Mouse (Mus musculus): Measurements from ENCODE around the gene Stt3b. TPM values are rescaled to one million over a fixed set of nuclear protein-coding genes. Genes with fewer than 3 reads are reported as not detected.
"Not testable (repeated sequence)": the region's sequence is repeated elsewhere in the genome, so short reads cannot be mapped to it uniquely, and the experiment has no call there.

Stt3b gene
- polyA plus RNA-seq, 1 experiment from 2014 or later = 118 TPM

DNA sequence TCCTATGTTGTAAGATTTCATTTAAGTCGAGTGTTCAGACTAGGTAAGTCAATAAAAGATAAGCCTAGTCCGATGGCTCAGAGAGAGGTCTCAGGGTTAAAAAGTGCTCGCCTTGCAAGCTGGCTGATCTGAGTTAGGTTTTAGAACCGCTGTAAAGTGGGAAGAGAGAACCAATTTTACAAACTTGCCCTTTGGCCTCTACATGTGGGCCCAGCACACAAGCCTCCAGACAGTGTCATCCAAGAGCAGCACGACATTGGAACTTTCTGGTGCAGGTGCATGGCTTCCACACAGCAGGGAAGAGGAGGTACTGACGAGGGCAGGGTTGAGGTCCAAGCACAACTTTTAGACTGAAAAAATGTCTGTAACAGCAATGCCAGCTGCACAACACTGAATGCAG lies 35.4 kb downstream of the Stt3b start:
- DNase-seq (ENCODE audit: low spot score) = no peak
- no peak overlapping the region for H3K4me3 ChIP-seq (ENCODE audit: low read depth, low read length)
- no peak overlapping the region for H3K27ac ChIP-seq (replicated peaks; ENCODE audit: low read depth, low read length)
- no peaks in the 10 kb centered on the region for H3K9me3 ChIP-seq (replicated peaks; ENCODE audit: control insufficient read depth, low read length)
- no peak overlapping the region for H3K4me2 ChIP-seq (ENCODE audit: low read depth, low read length)
- H3K27me3 ChIP-seq (ENCODE audit: control insufficient read depth, insufficient read depth, low read length) = no peaks in the 10 kb centered on the region
- no peak overlapping the region for H3K9ac ChIP-seq (replicated peaks; ENCODE audit: low read length)
- H3K4me1 ChIP-seq (ENCODE audit: control insufficient read depth, insufficient read depth, low read length) = no peaks in the 10 kb centered on the region
- 89% methylated on average over 6 of the region's 6 CpGs for WGBS
- no peak for ATAC-seq (replicated peaks; ENCODE audit: insufficient number of reproducible peaks, low FRiP score, low TSS enrichment, low read depth)
- H3K36me3 ChIP-seq (replicated peaks; ENCODE audit: control insufficient read depth, insufficient read depth, low read depth, low read length) = peaks cover 3% of the 10 kb centered on the region; the same call in 1 of the 2 replicates

- no peaks in the 10 kb centered on the region for H3K27me3 ChIP-seq (ENCODE audit: control insufficient read depth, insufficient read depth, low read length)
- no peak overlapping the region for H3K4me3 ChIP-seq (ENCODE audit: low read depth, low read length)
- no peak overlapping the region for H3K4me2 ChIP-seq (ENCODE audit: low read depth, low read length)
- H3K9ac ChIP-seq (replicated peaks; ENCODE audit: low read length) = no peak overlapping the region
- ATAC-seq (replicated peaks; ENCODE audit: insufficient number of reproducible peaks, low FRiP score, low TSS enrichment, low read depth) (no peak), DNase-seq (ENCODE audit: low spot score) (no peak)
- no peaks in the 10 kb centered on the region for H3K4me1 ChIP-seq (ENCODE audit: control insufficient read depth, insufficient read depth, low read length)
- no peaks in the 10 kb centered on the region for H3K9me3 ChIP-seq (replicated peaks; ENCODE audit: control insufficient read depth, low read length)
- H3K27ac ChIP-seq (replicated peaks; ENCODE audit: low read depth, low read length) = no peak overlapping the region
- peaks cover 3% of the 10 kb centered on the region; the same call in 1 of the 2 replicates for H3K36me3 ChIP-seq (replicated peaks; ENCODE audit: control insufficient read depth, insufficient read depth, low read depth, low read length)
- WGBS = 93% methylated on average over 7 of the region's 7 CpGs
These were observed 37.0 kb downstream of the Stt3b start for GRCm38 (mm10) chr9:115273095-115273649.

- WGBS = 94% methylated on average over 2 of the region's 5 CpGs
- not testable (repeated sequence) for DNase-seq (ENCODE audit: low spot score); H3K27ac ChIP-seq (replicated peaks; ENCODE audit: low read depth, low read length); H3K9ac ChIP-seq (replicated peaks; ENCODE audit: low read length); H3K9me3 ChIP-seq (replicated peaks; ENCODE audit: control insufficient read depth, low read length); H3K4me1 ChIP-seq (ENCODE audit: control insufficient read depth, insufficient read depth, low read length); H3K36me3 ChIP-seq (replicated peaks; ENCODE audit: control insufficient read depth, insufficient read depth, low read depth, low read length); H3K27me3 ChIP-seq (ENCODE audit: control insufficient read depth, insufficient read depth, low read length); H3K4me3 ChIP-seq (ENCODE audit: low read depth, low read length); H3K4me2 ChIP-seq (ENCODE audit: low read depth, low read length); ATAC-seq (replicated peaks; ENCODE audit: insufficient number of reproducible peaks, low FRiP score, low TSS enrichment, low read depth)
These were observed 37.8 kb downstream of the Stt3b start for GRCm38 (mm10) chr9:115272451-115272850.

GRCm38 (mm10) chr9:115271556-115271955 lies 38.7 kb downstream of the Stt3b start:
- no peaks in the 10 kb centered on the region for H3K27me3 ChIP-seq (ENCODE audit: control insufficient read depth, insufficient read depth, low read length)
- no peak overlapping the region for H3K4me3 ChIP-seq (ENCODE audit: low read depth, low read length)
- H3K4me1 ChIP-seq (ENCODE audit: control insufficient read depth, insufficient read depth, low read length) = no peaks in the 10 kb centered on the region
- H3K27ac ChIP-seq (replicated peaks; ENCODE audit: low read depth, low read length) = no peak overlapping the region
- H3K4me2 ChIP-seq (ENCODE audit: low read depth, low read length) = no peak overlapping the region
- WGBS = 91% methylated on average over 3 of the region's 3 CpGs
- no peak overlapping the region for H3K9ac ChIP-seq (replicated peaks; ENCODE audit: low read length)
- no peaks in the 10 kb centered on the region for H3K9me3 ChIP-seq (replicated peaks; ENCODE audit: control insufficient read depth, low read length)
- peaks cover under 1% of the 10 kb centered on the region; the same call in 1 of the 2 replicates for H3K36me3 ChIP-seq (replicated peaks; ENCODE audit: control insufficient read depth, insufficient read depth, low read depth, low read length)
- DNase-seq (ENCODE audit: low spot score) = no peak
- ATAC-seq (replicated peaks; ENCODE audit: insufficient number of reproducible peaks, low FRiP score, low TSS enrichment, low read depth) = no peak

DNA sequence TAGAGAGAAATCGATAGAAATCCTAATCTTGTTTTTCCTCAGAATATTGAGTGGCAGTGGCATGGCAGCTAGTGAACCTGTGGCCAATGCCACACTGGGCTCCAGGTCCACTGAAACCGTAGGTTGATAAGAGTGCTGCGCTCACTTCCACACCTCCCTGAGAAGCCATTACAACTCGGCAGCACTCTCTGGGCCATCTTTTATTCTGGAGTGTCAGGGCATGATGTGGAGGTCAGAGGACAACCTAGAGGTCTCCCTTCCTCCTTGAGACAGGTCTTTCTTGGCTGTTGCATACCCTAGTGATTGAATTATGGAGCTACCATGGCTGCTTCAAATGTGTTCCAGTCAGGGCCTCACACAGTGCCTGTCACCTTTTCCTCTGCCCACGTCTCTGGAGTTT lies 48.3 kb downstream of the Stt3b start:
- no peaks in the 10 kb centered on the region for H3K4me1 ChIP-seq (ENCODE audit: control insufficient read depth, insufficient read depth, low read length)
- 83% methylated on average over 5 of the region's 5 CpGs for WGBS
- H3K9ac ChIP-seq (replicated peaks; ENCODE audit: low read length) = no peak overlapping the region
- H3K27me3 ChIP-seq (ENCODE audit: control insufficient read depth, insufficient read depth, low read length) = no peaks in the 10 kb centered on the region
- H3K4me2 ChIP-seq (ENCODE audit: low read depth, low read length) = no peak overlapping the region
- H3K27ac ChIP-seq (replicated peaks; ENCODE audit: low read depth, low read length) = no peak overlapping the region
- ATAC-seq (replicated peaks; ENCODE audit: insufficient number of reproducible peaks, low FRiP score, low TSS enrichment, low read depth) = no peak
- peaks cover 3% of the 10 kb centered on the region; the same call in 1 of the 2 replicates for H3K36me3 ChIP-seq (replicated peaks; ENCODE audit: control insufficient read depth, insufficient read depth, low read depth, low read length)
- no peaks in the 10 kb centered on the region for H3K9me3 ChIP-seq (replicated peaks; ENCODE audit: control insufficient read depth, low read length)
- no peak overlapping the region for H3K4me3 ChIP-seq (ENCODE audit: low read depth, low read length)
- no peak for DNase-seq (ENCODE audit: low spot score)

DNA sequence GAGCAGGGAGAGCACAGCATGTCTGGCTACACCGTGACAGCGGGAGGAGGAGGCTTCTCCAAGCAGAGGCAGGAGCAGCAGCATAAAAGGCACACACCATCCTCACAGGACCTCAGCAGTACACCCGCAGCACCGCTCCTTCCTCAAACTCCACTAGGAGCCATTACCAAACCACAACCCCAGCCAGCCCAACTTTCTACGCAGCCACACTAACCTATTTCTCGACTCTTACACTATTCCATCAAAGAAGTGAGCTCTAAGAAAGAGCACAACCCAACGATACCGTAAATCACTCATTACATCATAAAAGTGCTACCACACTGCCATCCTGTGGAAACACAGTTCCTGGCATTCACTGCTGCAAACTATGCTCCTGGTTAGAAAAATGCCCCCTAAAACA lies 48.8 kb downstream of the Stt3b start:
- Histone ChIP-seq H3K4me1 (ENCODE audit: control insufficient read depth, insufficient read depth, low read length) (no peaks in the 10 kb centered on the region), H3K4me3 (ENCODE audit: low read depth, low read length) (no peak overlapping the region), H3K4me2 (ENCODE audit: low read depth, low read length) (no peak overlapping the region), H3K36me3 (replicated peaks; ENCODE audit: control insufficient read depth, insufficient read depth, low read depth, low read length) (peaks cover 3% of the 10 kb centered on the region; the same call in 1 of the 2 replicates), H3K27me3 (ENCODE audit: control insufficient read depth, insufficient read depth, low read length) (no peaks in the 10 kb centered on the region), H3K9me3 (replicated peaks; ENCODE audit: control insufficient read depth, low read length) (no peaks in the 10 kb centered on the region), H3K27ac (replicated peaks; ENCODE audit: low read depth, low read length) (no peak overlapping the region), H3K9ac (replicated peaks; ENCODE audit: low read length) (no peak overlapping the region)
- DNase-seq (ENCODE audit: low spot score) = no peak
- no peak for ATAC-seq (replicated peaks; ENCODE audit: insufficient number of reproducible peaks, low FRiP score, low TSS enrichment, low read depth)
- 88% methylated on average over 8 of the region's 8 CpGs for WGBS

DNA sequence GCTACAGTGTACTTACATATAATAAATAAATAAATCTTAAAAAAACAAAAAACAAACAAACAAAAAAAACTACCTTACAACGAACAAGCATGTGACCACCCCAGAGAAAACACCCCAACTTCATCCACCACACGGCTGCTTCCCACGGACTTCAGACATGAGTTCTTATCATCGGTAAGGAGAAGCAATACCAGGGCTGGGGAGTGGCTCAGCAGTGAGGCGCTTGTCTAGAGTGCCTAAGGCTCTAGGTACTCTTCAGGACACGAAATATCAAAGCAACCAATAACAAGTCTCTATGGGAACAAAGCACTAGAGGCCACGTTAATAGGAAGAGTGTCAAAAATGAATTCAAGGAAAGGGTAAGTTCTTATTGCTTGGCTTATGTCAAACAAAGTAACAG lies 49.8 kb downstream of the Stt3b start:
- Histone ChIP-seq H3K9ac (replicated peaks; ENCODE audit: low read length) (no peak overlapping the region), H3K9me3 (replicated peaks; ENCODE audit: control insufficient read depth, low read length) (no peaks in the 10 kb centered on the region), H3K4me2 (ENCODE audit: low read depth, low read length) (no peak overlapping the region), H3K36me3 (replicated peaks; ENCODE audit: control insufficient read depth, insufficient read depth, low read depth, low read length) (no peaks in the 10 kb centered on the region), H3K27ac (replicated peaks; ENCODE audit: low read depth, low read length) (no peak overlapping the region), H3K27me3 (ENCODE audit: control insufficient read depth, insufficient read depth, low read length) (no peaks in the 10 kb centered on the region), H3K4me3 (ENCODE audit: low read depth, low read length) (no peak overlapping the region), H3K4me1 (ENCODE audit: control insufficient read depth, insufficient read depth, low read length) (no peaks in the 10 kb centered on the region)
- ATAC-seq (replicated peaks; ENCODE audit: insufficient number of reproducible peaks, low FRiP score, low TSS enrichment, low read depth) = no peak
- no peak for DNase-seq (ENCODE audit: low spot score)
- WGBS = 89% methylated on average over 7 of the region's 7 CpGs

DNA sequence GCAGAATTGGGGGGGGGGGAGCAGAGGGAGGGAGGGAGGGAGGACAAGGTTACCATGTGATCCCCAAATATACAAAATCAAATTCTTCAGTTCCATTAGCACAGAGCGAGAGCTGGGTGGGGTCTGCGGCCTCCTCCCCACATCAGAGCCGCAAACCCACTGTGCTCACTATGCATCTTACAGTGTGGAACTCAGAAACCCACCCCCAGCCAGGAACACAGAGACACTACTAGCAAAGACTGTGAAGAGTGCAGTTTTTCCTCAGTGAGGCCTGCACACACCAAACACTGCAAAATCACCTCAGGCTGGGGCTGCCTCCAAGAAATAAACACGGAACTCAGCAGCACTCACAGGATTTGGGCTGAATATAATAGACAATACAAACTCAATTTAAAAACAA lies 50.4 kb downstream of the Stt3b start:
- DNase-seq (ENCODE audit: low spot score) = no peak
- no peaks in the 10 kb centered on the region; the same call in 1 of the 2 replicates for H3K36me3 ChIP-seq (replicated peaks; ENCODE audit: control insufficient read depth, insufficient read depth, low read depth, low read length)
- H3K9me3 ChIP-seq (replicated peaks; ENCODE audit: control insufficient read depth, low read length) = no peaks in the 10 kb centered on the region
- WGBS = 93% methylated on average over 4 of the region's 4 CpGs
- H3K9ac ChIP-seq (replicated peaks; ENCODE audit: low read length) = no peak overlapping the region
- no peak overlapping the region for H3K4me2 ChIP-seq (ENCODE audit: low read depth, low read length)
- ATAC-seq (replicated peaks; ENCODE audit: insufficient number of reproducible peaks, low FRiP score, low TSS enrichment, low read depth) = no peak
- no peak overlapping the region for H3K4me3 ChIP-seq (ENCODE audit: low read depth, low read length)
- no peaks in the 10 kb centered on the region for H3K4me1 ChIP-seq (ENCODE audit: control insufficient read depth, insufficient read depth, low read length)
- H3K27ac ChIP-seq (replicated peaks; ENCODE audit: low read depth, low read length) = no peak overlapping the region
- no peaks in the 10 kb centered on the region for H3K27me3 ChIP-seq (ENCODE audit: control insufficient read depth, insufficient read depth, low read length)
